Mouse (Mus musculus) lung, adult 2 months (tissue): Measurements from ENCODE around the gene Kctd12.

Experiments
- CTCF ChIP-seq: fragments of 200-500 bp; IDR thresholded peaks from 2 replicates; pipeline ENCODE4 v1.5.1; 2011; ENCODE audit warnings: mild to moderate bottlenecking, low read length, control low read depth; ENCODE audit not compliant: insufficient read depth
- POLR2A ChIP-seq: fragments of 200-500 bp; IDR thresholded peaks from 2 replicates; pipeline ENCODE4 v1.6.1; 2011; ENCODE audit warnings: low read depth, mild to moderate bottlenecking, control low read depth, low read length, borderline replicate concordance; ENCODE audit errors: extremely low read depth

- TF ChIP-seq CTCF (no peak), POLR2A (no peak)
Measured at GRCm38 (mm10) chr14:102962019-102962418, 20.4 kb downstream of the Kctd12 start.
